Mouse (Mus musculus) heart, embryonic 13.5 days (tissue): Measurements from ENCODE around the gene Slc25a24. TPM values are rescaled to one million over a fixed set of nuclear protein-coding genes. Genes with fewer than 3 reads are reported as not detected.

Experiments used
- ATAC-seq: fragments of 200-750 bp; cut with Nextera tagmentation; 2 replicates; pipeline ENCODE4 v1.8.0; 2017; ENCODE audit warnings: moderate TSS enrichment; ENCODE audit not compliant: insufficient number of reproducible peaks, low FRiP score, low TSS enrichment; ENCODE audit errors: extremely low read depth
- H3K27ac ChIP-seq: fragments of 300-500 bp; sonication (generic); replicated peaks from 2 replicates; pipeline ENCODE4 v1.5.1; 2015; ENCODE audit warnings: moderate library complexity, mild to moderate bottlenecking, inconsistent platforms
- H3K27me3 ChIP-seq: fragments of 300-500 bp; sonication (generic); replicated peaks from 2 replicates; pipeline ENCODE4 v1.6.1; 2015; ENCODE audit warnings: mild to moderate bottlenecking, inconsistent platforms
- H3K36me3 ChIP-seq: fragments of 300-500 bp; sonication (generic); 2 replicates; pipeline ENCODE4 v1.6.1; 2015; ENCODE audit warnings: mild to moderate bottlenecking, inconsistent platforms
- H3K4me1 ChIP-seq: fragments of 300-500 bp; sonication (generic); 2 replicates; pipeline ENCODE4 v1.6.1; 2015; ENCODE audit warnings: inconsistent platforms
- H3K4me2 ChIP-seq: fragments of 300-500 bp; sonication (generic); 2 replicates; pipeline ENCODE4 v1.6.1; 2015; ENCODE audit warnings: inconsistent platforms, mild to moderate bottlenecking, moderate library complexity
- H3K4me3 ChIP-seq: fragments of 300-500 bp; sonication (generic); 2 replicates; pipeline ENCODE4 v1.5.1; 2015; ENCODE audit warnings: moderate library complexity, mild to moderate bottlenecking, inconsistent platforms
- H3K9ac ChIP-seq: fragments of 300-500 bp; sonication (generic); 2 replicates; pipeline ENCODE4 v1.6.1; 2015; ENCODE audit warnings: inconsistent platforms, mild to moderate bottlenecking, moderate library complexity
- H3K9me3 ChIP-seq: fragments of 300-500 bp; sonication (generic); 2 replicates; pipeline ENCODE4 v1.6.1; 2016; ENCODE audit warnings: inconsistent platforms
- WGBS: fragments of 180-500 bp; shearing (Covaris S2); methylation state at CpG from one replicate; pipeline ENCODE4 v1.1.7; 2015; ENCODE audit warnings: mixed read lengths; 5-methylcytosine and 5-hydroxymethylcytosine counted together
- polyA plus RNA-seq: library from polyadenylated mRNA; unstranded; fragments of >200 nt; fragmentation: Nextera tagmentation; extraction: Ambion mirVana; gene quantifications from 2 replicates; pipeline ENCODE4 v1.2.1, GENCODE M21; 2015

The Slc25a24 gene
- polyA plus RNA-seq, 1 experiment from 2014 or later: 25.6 TPM

GRCm38 (mm10) chr3:109171070-109171778 is 48.3 kb downstream of the Slc25a24 start:
- Histone ChIP-seq H3K4me3 (no peak overlapping the region), H3K9ac (no peak overlapping the region), H3K4me1 (no peaks in the 10 kb centered on the region), H3K27ac (no peak overlapping the region), H3K36me3 (peaks cover 33% of the 10 kb centered on the region), H3K4me2 (no peak overlapping the region), H3K27me3 (no peaks in the 10 kb centered on the region), H3K9me3 (no peaks in the 10 kb centered on the region)
- WGBS: 25% methylated on average over 15 of the region's 15 CpGs
- no peak for ATAC-seq

- WGBS: 75% methylated on average over 5 of the region's 5 CpGs
- H3K4me3 ChIP-seq: no peak overlapping the region
- no peak for ATAC-seq
Observed at GRCm38 (mm10) chr3:109174394-109174793, 51.4 kb downstream of the Slc25a24 start.

GRCm38 (mm10) chr3:109178705-109179104 is 55.8 kb downstream of the Slc25a24 start:
- no peak overlapping the region for H3K4me2 ChIP-seq
- no peaks in the 10 kb centered on the region for H3K9me3 ChIP-seq
- no peaks in the 10 kb centered on the region for H3K36me3 ChIP-seq
- H3K27me3 ChIP-seq: no peaks in the 10 kb centered on the region
- H3K9ac ChIP-seq: no peak overlapping the region
- no peak overlapping the region for H3K4me3 ChIP-seq
- WGBS: 37% methylated on average over 6 of the region's 6 CpGs
- no peak for ATAC-seq
- H3K27ac ChIP-seq: no peak overlapping the region
- peaks cover 11% of the 10 kb centered on the region for H3K4me1 ChIP-seq

More at GRCm38 (mm10) chr3:109174394-109174793, 51.4 kb downstream of the Slc25a24 start:
- Histone ChIP-seq H3K4me2 (no peak overlapping the region), H3K27me3 (no peaks in the 10 kb centered on the region), H3K9me3 (no peaks in the 10 kb centered on the region), H3K4me1 (peaks cover 9% of the 10 kb centered on the region), H3K9ac (no peak overlapping the region), H3K27ac (no peak overlapping the region), H3K36me3 (peaks cover 16% of the 10 kb centered on the region; the same call in 1 of the 2 replicates)

- Histone ChIP-seq H3K36me3 (no peaks in the 10 kb centered on the region), H3K9ac (no peak overlapping the region), H3K9me3 (peaks cover 4% of the 10 kb centered on the region), H3K4me3 (no peak overlapping the region), H3K27me3 (no peaks in the 10 kb centered on the region), H3K4me1 (peaks cover 11% of the 10 kb centered on the region), H3K27ac (no peak overlapping the region), H3K4me2 (no peak overlapping the region)
- WGBS: 62% methylated on average over 6 of the region's 6 CpGs
- no peak for ATAC-seq
Observed at GRCm38 (mm10) chr3:109179528-109180076, 56.7 kb downstream of the Slc25a24 start.

- no peak for ATAC-seq
- Histone ChIP-seq H3K4me2 (no peak overlapping the region), H3K9me3 (no peaks in the 10 kb centered on the region), H3K27me3 (no peaks in the 10 kb centered on the region), H3K4me3 (no peak overlapping the region), H3K36me3 (no peaks in the 10 kb centered on the region), H3K4me1 (no peaks in the 10 kb centered on the region), H3K27ac (no peak overlapping the region), H3K9ac (no peak overlapping the region)
- WGBS: 82% methylated on average over 2 of the region's 2 CpGs
Observed at GRCm38 (mm10) chr3:109196166-109196565, 73.2 kb downstream of the Slc25a24 start.

GRCm38 (mm10) chr3:109199280-109199679 is 76.3 kb downstream of the Slc25a24 start:
- no peak for ATAC-seq

GRCm38 (mm10) chr3:109212322-109212721 is 89.4 kb downstream of the Slc25a24 start:
- no peak for ATAC-seq
- Histone ChIP-seq H3K4me3 (no peak overlapping the region), H3K36me3 (no peaks in the 10 kb centered on the region), H3K9me3 (no peaks in the 10 kb centered on the region), H3K4me1 (no peaks in the 10 kb centered on the region), H3K4me2 (no peak overlapping the region), H3K27ac (no peak overlapping the region), H3K9ac (no peak overlapping the region), H3K27me3 (no peaks in the 10 kb centered on the region)
- WGBS: 71% methylated on average over 3 of the region's 3 CpGs

More at GRCm38 (mm10) chr3:109199280-109199679, 76.3 kb downstream of the Slc25a24 start:
- H3K9ac ChIP-seq: no peak overlapping the region
- no peaks in the 10 kb centered on the region for H3K9me3 ChIP-seq
- no peak overlapping the region for H3K4me2 ChIP-seq
- no peaks in the 10 kb centered on the region for H3K4me1 ChIP-seq
- no peaks in the 10 kb centered on the region for H3K36me3 ChIP-seq
- WGBS: 80% methylated on average over 1 of the region's 1 CpGs
- no peak overlapping the region for H3K4me3 ChIP-seq
- no peaks in the 10 kb centered on the region; the same call in 1 of the 2 replicates for H3K27me3 ChIP-seq
- no peak overlapping the region for H3K27ac ChIP-seq

GRCm38 (mm10) chr3:109216352-109216751 is 93.4 kb downstream of the Slc25a24 start:
- Histone ChIP-seq H3K9me3 (no peaks in the 10 kb centered on the region), H3K9ac (no peak overlapping the region), H3K4me3 (no peak overlapping the region), H3K4me2 (no peak overlapping the region), H3K27ac (no peak overlapping the region), H3K36me3 (no peaks in the 10 kb centered on the region), H3K4me1 (no peaks in the 10 kb centered on the region), H3K27me3 (no peaks in the 10 kb centered on the region)
- no peak for ATAC-seq

Other genes starting within 250 kb of the Slc25a24 start
- 0.13 and 0.25 TPM in 2 replicates for gene Fndc7, start 233.1 kb upstream of the Slc25a24 start, polyA plus RNA-seq
- 49.0 and 49.1 TPM in 2 replicates for gene Prpf38b, start 211.4 kb upstream of the Slc25a24 start, polyA plus RNA-seq
- 0.29 TPM in 1 of 2 replicates, not detected in the other for gene Henmt1, start 183.3 kb upstream of the Slc25a24 start, polyA plus RNA-seq
- gene Gm9857, start 182.7 kb upstream of the Slc25a24 start, polyA plus RNA-seq: not detected in 2 replicates
- gene Fam102b, start 95.5 kb upstream of the Slc25a24 start, polyA plus RNA-seq: 3.0 and 3.2 TPM in 2 replicates
- not detected in 2 replicates for gene Slc25a54, start 42.7 kb upstream of the Slc25a24 start, polyA plus RNA-seq
- gene Vav3, start 217.5 kb downstream of the Slc25a24 start, polyA plus RNA-seq: 7.4 and 7.5 TPM in 2 replicates